Mouse (Mus musculus) spleen, embryonic (tissue): Measurements from ENCODE around the gene Spg21.

Source experiments
- CTCF ChIA-PET: fragments of 350-600 bp; sonication (Branson Sonifier 250); formaldehyde crosslinking; loops from one replicate; lab custom pipeline; 2022; lab: Charles Lee

Spg21 gene

DNA sequence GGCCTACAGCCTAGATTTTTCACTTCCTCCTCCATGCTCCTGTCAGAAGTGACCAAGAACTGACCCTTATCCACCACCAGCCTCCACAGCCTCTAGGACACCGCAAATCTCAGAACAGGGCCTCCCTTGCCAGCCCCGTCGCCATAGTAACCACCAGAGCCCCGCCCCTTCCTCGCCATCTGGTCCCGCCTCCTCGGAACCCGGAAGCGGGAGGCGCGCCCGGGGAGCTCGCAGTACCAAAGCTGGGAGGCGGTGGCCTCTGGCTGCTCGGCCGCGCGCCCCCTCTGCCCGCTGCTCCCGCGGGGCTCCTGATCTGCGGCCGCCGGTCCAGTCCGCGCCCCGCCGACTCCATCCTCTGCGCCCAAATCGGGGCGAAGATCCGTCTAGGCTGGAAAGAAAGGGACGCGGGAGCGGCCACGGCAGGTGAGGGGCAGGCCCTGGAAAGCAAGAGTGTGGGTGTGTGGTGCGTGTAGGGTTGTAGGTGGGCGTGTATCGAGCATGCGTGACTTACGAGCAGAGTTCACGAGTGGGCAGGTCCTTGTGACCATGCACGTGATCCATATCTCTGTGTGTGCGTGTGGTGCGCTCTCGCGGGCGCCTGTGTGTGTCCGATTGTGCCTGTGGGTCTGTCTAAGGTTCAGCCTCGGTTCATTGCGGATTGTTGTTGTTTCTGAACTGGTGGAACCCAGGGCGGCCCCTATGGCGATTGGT, at the start of gene Spg21:
Spg21 (plus strand) TSS at position 216 of the 711 bp plus-strand sequence.
- CTCF ChIA-PET: no interaction called here

DNA sequence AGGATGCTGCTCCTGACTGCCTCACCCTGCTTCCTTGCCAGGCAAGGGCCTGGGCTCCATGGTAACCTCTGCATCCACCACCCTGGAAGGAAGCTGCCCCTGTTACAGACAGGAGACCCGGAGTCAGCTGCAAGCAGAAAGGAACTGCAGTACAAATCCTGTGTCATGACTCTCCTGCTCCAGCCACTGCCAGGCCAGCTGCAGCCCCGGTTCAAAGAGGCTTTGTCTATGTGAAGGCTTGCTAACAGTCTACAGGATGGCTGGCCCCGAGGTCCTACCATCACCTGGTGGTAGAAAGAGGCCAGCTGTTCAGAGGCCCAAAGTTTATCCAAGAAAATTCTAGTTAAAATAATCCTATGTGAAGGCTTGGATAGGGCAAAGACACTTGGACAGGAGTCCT, 49.4 kb upstream of the Spg21 start:
- CTCF ChIA-PET: no interaction called here

DNA sequence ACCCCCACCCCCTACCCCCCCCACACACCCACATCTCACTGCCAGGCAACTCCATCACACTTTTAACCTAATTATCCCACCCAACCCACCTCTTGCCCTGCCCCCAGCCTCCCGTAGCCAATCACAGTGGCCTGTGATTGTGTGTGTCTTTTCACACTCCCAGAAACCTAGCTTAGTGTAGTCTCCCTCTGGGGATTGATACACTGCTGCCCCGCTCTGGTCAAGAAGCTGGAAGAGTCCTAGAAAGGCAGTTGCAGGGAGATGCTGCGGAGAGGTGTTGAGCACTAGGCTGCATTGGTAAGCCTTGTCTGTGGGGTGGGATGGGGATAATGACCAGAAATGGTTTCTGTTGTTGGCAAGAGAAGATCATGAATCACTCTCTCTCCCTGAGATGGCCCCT, 43.0 kb upstream of the Spg21 start:
- CTCF ChIA-PET: interaction anchor here (0.7 kb wide), 1 partner anchor 246 kb away, joined by 10 read pairs; no protein-coding TSS in a partner anchor

DNA sequence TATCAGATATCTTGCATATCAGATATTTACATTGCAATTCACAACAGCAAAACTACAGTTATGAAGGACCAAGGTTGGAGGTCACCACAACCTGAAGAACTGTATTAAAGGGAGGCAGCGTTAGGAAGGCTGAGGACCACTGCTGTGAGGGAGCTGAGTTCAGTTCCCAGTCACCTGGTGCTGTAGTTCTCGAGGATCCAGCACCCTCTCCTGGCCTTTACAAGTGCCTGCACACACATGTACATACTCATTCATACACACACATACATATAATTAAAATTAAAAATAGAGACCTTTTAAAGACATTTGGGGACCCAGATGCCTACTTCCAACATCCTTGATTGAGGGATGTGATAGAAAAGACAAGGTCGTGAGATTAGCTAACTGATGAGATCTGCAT, 41.1 kb upstream of the Spg21 start:
- CTCF ChIA-PET: no interaction called here

DNA sequence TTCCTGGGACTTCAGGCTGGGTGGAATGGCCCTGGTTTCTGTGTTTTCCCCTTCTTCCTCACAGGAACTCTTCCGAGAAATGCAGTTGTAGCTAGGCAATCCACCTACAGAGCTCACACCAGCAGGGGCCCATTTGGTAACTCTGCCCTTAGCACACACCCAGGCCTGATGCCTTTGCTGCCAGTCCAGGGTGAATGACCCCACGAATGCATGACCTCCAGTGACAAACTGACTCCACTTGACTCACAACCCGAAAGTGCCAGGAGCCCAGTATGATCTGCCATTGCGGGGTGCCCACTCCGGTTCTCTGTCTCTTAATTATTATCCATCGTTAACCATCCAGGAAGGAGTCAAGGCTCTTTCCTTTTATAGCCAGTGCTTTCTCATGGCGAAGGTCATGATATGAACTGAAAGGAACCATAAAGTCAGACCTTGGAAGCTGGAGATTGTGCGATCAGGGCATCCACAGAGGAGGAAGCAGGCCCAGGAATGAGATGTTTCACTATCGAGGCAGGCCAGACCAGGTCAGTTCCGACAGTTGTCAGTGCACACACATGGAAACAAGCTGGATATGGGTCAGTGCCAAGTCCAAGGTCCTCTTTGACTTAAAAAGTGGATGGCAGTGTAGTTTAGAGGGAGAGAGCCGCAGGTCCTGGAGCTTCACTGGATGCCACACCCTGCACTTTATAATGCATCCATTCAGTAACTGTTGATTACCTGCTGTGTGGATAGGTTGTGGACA, 37.8 kb upstream of the Spg21 start, which contains the start of gene Slc51b:
Slc51b (minus strand) TSS at position 196 of the 742 bp plus-strand sequence.
- CTCF ChIA-PET: no interaction called here

DNA sequence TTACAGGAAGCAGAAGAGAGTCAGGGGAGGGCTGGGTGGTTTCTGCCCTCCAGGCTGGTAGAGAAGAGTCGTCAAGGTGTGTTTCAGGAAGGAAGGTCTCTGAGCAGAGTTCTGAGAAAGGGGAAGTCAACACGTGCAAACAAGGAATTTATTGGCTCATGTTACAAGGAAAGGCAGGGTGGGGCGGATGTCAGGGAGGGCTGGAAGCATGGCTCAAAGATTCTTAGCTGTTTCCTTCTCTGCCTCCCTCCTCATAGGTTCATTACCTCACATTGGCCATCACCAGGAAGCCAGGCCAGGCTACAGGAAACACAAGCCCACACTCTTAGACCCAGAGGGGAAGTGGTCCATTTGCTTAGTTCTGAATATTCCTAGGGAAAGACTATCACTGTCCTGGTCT, 36.4 kb upstream of the Spg21 start:
- CTCF ChIA-PET: no interaction called here

DNA sequence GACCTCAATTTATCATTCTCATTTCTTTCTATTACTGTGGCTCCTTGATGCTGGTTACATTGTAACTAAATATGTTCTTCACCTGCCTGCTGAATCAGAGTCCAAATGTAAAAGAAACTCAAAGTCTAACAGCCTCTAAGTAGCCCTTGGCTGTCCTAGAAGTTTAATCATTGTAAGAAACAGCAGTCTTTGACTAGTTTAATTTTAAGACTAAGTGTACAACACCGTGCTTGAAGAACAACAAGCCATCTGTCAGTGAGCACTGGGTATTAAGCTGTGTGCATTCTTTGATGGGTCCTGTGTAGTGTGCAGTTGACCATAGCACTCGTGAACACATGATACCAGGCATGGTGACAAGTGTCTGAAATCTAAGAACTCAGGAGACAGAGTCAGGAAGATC, 33.2 kb upstream of the Spg21 start:
- CTCF ChIA-PET: no interaction called here

DNA sequence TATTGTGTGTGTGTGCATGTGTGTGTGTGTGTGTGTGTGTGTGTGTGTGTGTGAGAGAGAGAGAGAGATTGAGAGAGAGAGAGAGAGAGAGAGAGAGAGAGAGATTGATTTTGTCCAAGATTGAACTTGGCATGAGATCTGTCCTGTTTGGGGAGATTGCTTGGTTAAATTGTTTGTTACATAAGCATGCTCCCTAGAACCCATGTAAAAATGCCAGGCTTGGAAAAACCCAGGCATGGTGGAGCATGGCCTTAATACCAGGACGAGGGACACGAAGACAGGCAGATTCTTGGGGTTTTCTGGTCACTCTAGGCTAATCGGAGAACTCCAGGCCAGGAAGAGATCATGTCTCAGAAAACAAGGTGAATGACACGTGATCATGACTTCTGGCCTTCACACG, 32.7 kb upstream of the Spg21 start:
- CTCF ChIA-PET: no interaction called here

DNA sequence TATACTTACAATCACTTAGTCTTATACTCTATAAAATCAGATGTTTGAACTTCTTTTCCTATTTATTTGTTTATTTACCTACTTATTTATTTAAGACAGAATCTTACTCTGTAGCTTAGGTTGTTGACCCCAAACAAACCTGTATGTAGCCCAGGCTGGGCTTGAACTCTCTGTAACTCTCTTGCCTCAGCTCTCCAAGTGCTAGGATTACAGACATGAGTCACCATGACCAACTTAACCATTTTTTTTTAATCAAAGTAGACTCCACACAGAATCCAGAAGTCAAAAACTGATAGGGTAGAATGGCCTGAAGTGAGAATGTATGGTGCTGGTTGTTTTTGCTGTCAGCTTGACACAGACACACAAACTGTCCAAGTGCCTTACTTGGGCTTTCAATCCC, 30.3 kb upstream of the Spg21 start:
- CTCF ChIA-PET: no interaction called here

DNA sequence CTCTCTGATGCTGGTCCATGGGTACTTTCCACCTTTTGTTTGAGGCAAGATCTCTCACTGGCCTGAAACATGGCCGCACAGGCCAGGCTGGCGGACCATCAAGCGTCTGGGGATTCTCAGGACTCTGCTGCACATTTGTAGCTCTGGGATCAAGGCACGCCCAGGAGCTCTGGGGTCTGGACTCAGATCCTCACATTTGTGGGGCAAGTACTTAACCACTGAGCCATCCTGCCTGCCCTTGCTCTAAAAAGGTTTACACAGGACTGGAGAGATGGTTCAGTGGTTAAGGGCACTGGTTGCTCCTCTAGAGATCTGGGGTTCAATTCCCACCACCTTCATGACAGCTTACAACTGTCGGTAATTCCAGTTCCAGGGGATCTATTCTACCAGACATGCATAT, 29.8 kb upstream of the Spg21 start:
- CTCF ChIA-PET: no interaction called here

DNA sequence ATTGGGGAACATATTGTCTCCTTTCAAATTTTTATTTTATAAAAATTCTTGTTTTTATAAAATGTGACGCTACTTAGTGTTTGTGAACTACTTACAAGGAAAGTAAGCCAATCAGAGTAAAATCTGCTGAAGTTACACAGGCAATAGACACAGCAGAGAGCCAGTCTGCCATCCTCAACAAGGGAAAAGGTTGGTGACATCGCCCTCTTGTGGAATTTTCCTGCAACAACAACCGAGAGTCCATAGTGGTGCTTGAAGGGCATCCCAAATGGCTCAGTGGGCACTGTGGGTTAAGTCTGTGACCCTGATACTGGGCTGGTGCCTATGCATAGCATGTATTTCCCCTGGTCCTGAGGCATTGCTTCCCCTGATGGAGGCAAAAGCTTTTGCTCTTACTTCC, 28.5 kb upstream of the Spg21 start:
- CTCF ChIA-PET: no interaction called here

DNA sequence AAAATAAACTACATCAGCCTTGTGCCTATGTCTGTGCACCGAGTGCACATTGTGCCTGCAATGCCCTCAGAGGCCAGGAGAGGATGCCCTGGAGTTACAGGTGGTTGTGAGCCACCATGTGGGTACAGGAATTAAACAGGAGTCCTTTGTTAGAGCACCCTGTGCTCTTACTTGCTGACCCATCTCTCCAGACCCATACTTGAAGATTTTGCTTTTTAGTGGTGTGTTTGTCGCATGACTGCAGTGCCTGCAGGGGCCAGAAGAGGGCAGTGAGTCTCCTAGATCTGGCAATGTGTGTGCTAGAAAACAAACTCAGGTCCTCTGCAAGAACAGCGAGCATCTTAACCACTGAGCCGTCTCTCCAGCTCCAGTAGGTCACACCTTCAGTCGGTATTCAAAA, 26.6 kb upstream of the Spg21 start:
- CTCF ChIA-PET: no interaction called here

DNA sequence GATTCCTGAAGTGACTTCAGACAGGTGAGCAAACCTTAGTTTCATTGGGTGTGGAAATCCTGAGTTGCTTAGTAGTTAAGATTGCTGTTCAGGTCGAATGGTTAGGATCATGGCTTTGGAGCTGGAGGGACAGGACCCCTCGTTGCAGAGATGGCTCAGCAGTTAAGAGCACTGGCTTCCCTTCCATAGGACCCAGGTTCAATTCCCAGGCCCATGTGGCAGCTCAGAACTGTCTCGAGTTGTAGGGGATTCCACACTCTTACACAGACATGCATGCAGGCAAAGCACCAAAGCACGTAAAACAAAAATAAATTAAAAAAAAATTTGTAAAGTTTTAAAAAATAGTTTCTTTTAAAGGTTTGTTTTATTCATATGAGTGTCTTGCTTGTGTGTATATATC, 25.5 kb upstream of the Spg21 start:
- CTCF ChIA-PET: no interaction called here

DNA sequence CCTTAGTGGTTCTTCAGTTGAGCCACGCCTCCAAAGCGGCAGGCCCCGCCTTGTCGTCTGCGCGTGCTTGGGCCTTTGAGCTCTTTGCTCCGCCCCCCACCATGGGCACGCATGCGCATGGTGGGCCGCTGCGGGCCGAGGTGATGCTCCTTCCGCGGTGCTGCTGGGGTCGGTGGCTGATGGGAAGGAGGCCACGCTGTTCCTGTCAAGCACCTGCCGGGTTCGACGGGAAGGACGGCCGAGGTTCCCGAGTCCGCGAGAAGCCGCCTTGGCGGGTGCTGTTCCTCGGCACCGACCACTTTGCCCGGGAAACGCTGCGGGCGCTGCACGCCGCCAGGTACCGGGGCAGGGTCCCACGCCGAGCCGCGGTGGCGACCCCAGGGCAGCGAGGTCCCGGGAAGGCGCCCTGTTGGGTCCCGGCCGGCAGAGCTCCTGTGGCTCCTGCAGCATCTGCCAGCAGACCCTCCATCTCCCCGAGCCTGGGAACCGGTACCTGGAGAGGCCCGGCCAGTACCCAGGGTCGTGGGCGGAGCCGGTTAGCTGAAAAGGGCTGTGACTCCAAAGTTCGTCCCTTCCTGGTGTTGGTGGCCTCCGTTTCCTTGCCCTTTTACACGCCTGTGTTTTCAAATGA, 25.0 kb upstream of the Spg21 start, which contains the start of gene Mtfmt:
Mtfmt (plus strand) TSS at position 112 of the 631 bp plus-strand sequence.
- CTCF ChIA-PET: no interaction called here

DNA sequence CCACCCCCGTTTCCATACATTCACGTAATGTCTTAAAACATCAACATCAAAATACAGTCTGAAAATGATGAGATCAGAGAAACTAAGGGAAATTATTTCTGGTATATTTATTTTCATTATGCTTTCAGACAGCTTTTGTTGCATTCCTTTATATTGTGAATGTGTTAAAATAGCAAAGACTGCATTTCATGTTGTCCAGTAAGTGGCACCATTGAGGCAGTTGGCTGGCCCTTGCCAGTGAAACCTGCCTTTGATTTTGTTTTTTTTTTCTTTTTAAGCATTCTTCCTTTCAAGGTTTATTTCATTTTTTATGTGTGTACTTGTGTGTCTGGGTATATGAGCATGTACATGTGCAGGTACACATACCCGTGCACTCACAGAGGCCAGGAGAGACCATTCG, 16.1 kb upstream of the Spg21 start:
- CTCF ChIA-PET: no interaction called here

DNA sequence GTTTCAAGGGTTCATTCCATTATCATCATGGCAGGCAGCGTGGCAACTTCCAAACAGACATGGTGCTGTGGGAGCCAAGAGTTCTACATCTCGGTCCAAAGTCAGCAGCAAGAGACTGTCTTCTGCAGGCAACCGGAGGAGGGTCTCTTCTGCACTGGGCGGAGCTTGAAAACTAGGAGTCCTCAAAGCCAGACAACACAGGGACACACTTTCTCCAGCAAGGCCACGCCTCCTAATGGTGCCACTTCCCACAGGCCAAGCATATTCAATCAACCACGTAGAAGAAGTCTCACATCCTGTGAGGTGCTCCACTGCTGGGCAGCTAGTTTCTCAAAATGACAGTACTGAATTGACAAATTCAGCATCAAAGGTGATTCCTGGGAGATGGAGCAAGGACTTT, 12.8 kb upstream of the Spg21 start:
- CTCF ChIA-PET: no interaction called here

DNA sequence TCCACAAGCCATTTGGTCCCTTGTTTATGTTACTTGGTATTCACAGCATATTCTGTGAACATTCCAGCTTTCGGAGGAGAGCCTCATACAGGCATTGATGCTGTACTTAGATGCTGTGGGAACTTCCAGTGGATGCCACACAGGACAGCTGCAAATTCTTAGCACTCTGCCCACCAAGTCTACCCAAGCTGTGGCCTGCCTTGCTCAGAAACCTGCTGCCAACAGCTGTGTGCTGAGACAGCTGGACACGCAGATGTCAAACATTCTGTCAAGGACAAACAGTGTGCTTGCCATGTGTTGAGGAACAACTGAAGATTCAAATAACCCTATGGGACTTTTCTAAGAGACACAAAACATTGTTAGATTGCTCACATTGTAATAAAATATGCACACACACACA, 1.8 kb upstream of the Spg21 start:
- CTCF ChIA-PET: no interaction called here

DNA sequence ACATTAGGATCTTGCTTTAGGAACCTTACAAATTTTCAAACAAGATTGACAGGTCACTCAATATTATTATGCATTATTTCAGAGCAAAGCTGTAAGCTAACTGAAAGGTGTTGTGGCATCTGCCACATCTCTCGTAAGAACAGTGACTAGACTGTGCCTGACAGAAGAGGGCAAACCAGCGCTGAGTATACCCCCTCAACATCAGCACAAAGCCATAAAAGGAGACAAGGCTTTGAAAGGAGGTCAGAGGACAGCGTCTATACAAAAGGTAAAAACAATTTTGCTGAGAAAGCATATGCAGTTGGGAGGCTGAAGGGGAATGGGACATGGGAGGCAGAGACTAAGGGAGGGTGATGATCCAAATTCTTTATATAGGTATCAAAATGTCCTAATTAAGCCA, 549 bp upstream of the Spg21 start:
- CTCF ChIA-PET: no interaction called here

DNA sequence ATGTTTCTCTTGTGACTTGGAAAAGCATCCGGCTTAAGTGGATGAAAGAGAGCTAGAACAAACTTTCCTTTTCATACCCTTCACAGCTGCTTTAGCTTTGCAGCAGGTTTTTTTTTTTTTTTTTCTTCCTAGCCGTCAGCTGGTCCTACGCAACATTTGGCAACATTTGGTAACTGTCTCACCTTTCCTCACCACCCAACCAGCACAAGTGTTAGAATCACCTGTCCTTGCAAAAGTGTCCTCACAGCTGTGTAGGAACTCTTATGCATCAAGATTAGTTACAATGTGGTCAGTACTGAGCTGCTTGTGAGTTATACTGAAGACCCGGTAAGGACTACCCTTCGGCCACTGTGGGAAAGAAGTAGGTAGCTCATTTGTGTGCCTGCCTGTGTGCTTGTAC, 1.8 kb downstream of the Spg21 start:
- CTCF ChIA-PET: interaction anchor here (0.5 to 0.6 kb wide), 2 partner anchors 12 to 1580 kb away, joined by 3 to 5 read pairs; no protein-coding TSS in a partner anchor

DNA sequence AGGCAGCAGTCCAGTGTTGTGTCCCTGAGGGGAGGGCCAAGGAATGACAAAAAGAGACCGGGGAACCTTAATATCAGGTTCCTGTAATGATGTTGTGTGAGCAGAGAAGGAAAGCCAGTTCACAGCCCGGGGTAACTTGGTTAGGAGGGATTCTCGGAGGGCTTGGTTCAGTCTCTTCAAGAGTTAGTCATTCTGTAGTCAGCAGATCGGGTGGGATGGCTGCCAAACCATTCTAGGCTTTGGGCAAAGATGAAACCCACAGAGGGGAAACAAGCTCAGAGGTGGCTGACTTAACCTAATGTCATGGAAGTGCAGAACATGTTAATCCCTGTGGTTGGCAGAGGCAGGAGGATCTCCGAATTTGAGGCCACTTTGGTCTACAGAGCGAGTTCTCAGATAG, 3.4 kb downstream of the Spg21 start:
- CTCF ChIA-PET: no interaction called here

DNA sequence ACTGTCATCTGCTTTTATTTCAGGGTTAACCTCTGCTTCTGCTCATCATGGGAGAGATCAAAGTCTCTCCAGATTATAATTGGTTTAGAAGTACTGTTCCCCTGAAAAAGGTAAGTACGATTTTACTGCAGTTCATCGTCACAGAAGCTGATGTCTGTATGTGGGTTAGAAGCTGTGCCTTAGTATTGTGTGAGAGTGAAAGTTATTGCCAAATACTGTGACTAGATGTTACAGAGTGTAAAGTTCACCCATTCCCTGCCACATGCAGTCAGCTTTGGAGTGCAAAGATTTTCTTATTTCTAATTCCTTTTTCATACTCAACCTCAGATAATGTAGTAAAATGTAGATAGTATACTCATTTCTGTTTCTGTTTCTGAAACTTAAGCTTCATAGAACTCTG, 4.5 kb downstream of the Spg21 start:
- CTCF ChIA-PET: interaction anchor here (0.6 kb wide), 1 partner anchor 544 kb away, joined by 3 read pairs; no protein-coding TSS in a partner anchor

DNA sequence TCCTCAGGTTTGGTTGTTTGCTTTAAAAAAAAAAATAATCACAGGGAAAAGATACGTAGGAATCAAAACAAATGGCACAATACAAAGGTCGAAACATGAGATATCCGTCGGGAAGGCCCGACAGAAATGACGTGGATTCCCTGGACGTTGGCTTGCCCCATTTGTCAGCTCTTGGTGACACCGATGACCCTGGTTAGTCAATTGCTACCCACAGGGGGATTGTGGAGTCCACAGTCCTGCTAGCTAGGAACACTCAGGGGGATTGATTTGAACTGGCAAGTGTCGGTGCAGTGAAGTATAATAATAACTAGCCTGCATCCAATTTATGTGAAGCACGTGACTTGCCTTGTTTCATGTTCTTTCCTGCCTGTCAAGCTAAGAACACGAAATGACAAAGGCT, 6.9 kb downstream of the Spg21 start:
- CTCF ChIA-PET: no interaction called here

DNA sequence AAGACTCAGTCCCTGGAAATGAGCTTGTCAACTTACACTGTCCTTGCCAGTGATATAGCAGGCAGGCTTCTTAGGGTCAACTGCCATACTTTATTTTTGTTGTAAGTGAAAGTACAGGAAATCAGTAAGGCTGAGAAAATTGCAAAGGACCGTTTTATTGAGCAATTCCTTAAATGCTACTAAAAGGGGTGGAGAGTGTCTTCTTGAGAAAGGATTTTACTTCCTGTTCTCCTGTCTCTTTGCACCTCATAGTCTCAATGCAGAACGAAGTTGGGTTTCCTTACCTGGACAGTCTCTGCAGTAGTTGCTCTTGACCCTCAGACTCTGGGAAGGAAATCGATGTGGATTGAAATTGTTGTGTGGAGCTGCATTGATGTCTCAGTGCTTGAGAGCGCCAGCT, 12.0 kb downstream of the Spg21 start:
- CTCF ChIA-PET: no interaction called here
